Comparison of ENCODE assay signal across 9 mouse cellular contexts in genomic region chr12:87334886-87335285, GRCm38 (mm10). TPM values are rescaled to one million over a fixed set of nuclear protein-coding genes. Genes with fewer than 3 reads are reported as not detected.
A peak's percentile ranks its signal among the peaks of the same experiment; 100 is the strongest.
DNase-seq lines count a peak whose midpoint lies in the region; ATAC-seq and TF ChIP-seq lines count a peak whose summit lies in the region.
"Had no signal": no experiment of that assay in that cellular context is flagged by ENCODE, and none has a peak within 500 bp of the region (broad histone marks: within the 10 kb centered on the region; RNA-seq: fewer than 3 reads in every experiment).

No protein-coding gene starts in this region.

- no peaks in the 10 kb centered on the region for H3K4me1 ChIP-seq in heart, postnatal 0 days (ENCODE audit: control insufficient read depth, insufficient read depth)
- H3K4me1 ChIP-seq in heart, embryonic 12.5 days (replicated peaks) = peaks cover 6% of the 10 kb centered on the region; the same call in 1 of the 2 replicates
- H3K4me1 ChIP-seq in lung, postnatal 0 days (ENCODE audit: insufficient read depth, low read depth, low read length) = no peaks in the 10 kb centered on the region

- no peak overlapping the region for H3K27ac ChIP-seq in heart, postnatal 0 days (ENCODE audit: low read depth)
- no peak overlapping the region for H3K27ac ChIP-seq in heart, embryonic 12.5 days (ENCODE audit: poor library complexity, severe bottlenecking)
- no peak overlapping the region for H3K27ac ChIP-seq in lung, postnatal 0 days (ENCODE audit: low read length)

- 28% methylated on average over 2 of the region's 2 CpGs for WGBS in heart, postnatal 0 days
- 38% methylated on average over 2 of the region's 2 CpGs for WGBS in heart, embryonic 12.5 days
- 32% methylated on average over 2 of the region's 2 CpGs for WGBS in lung, postnatal 0 days

- H3K9ac ChIP-seq in heart, postnatal 0 days (replicated peaks; ENCODE audit: low read depth, low read length) = no peak overlapping the region
- no peak overlapping the region for H3K9ac ChIP-seq in heart, embryonic 12.5 days
- H3K9ac ChIP-seq in lung, postnatal 0 days (replicated peaks; ENCODE audit: low read depth) = no peak overlapping the region

- peak; percentile 16 for DNase-seq in heart, postnatal 0 days (ENCODE audit: low spot score)
- DNase-seq in lung, postnatal 0 days (ENCODE audit: low spot score) = peak; percentile 35
- no peak for DNase-seq in lung, postnatal 14 days
- DNase-seq in ZHBTc4 (ENCODE audit: low read depth, low spot score) = peak; percentile 64
- DNase-seq in naive thymus-derived CD4-positive, alpha-beta T cell, adult 2 months (ENCODE audit: low read depth) = peak; percentile 23
- no peak for DNase-seq in frontal cortex, postnatal 10 days (ENCODE audit: low spot score in 2 of 2)
- DNase-seq: adrenal gland, postnatal 25 days had no signal

- H3K9me3 ChIP-seq in heart, postnatal 0 days (replicated peaks; ENCODE audit: control insufficient read depth, low read length) = no peaks in the 10 kb centered on the region
- no peaks in the 10 kb centered on the region for H3K9me3 ChIP-seq in heart, embryonic 12.5 days (replicated peaks)
- no peaks in the 10 kb centered on the region for H3K9me3 ChIP-seq in lung, postnatal 0 days (ENCODE audit: low read length)

- no peak overlapping the region for H3K4me3 ChIP-seq in heart, postnatal 0 days (ENCODE audit: low read depth, low read length)
- H3K4me3 ChIP-seq in heart, embryonic 12.5 days = no peak overlapping the region
- H3K4me3 ChIP-seq in lung, postnatal 0 days (ENCODE audit: low read depth, low read length) = no peak overlapping the region

- no peak overlapping the region for H3K4me2 ChIP-seq in heart, postnatal 0 days (ENCODE audit: low read depth, low read length)
- H3K4me2 ChIP-seq in heart, embryonic 12.5 days = no peak overlapping the region
- H3K4me2 ChIP-seq in lung, postnatal 0 days (replicated peaks; ENCODE audit: low read depth, low read length) = no peak overlapping the region

- no peak for TF ChIP-seq EP300 in heart, postnatal 0 days (IDR thresholded peaks at IDR 0.05; ENCODE audit: low read depth)
- TF ChIP-seq EP300 in lung, postnatal 0 days (IDR thresholded peaks at IDR 0.05) = no peak

- no peaks in the 10 kb centered on the region for H3K27me3 ChIP-seq in heart, postnatal 0 days (ENCODE audit: control insufficient read depth, insufficient read depth, low read length)
- no peaks in the 10 kb centered on the region for H3K27me3 ChIP-seq in heart, embryonic 12.5 days (replicated peaks)
- no peaks in the 10 kb centered on the region for H3K27me3 ChIP-seq in lung, postnatal 0 days (replicated peaks; ENCODE audit: insufficient read depth, low read length)

- ATAC-seq in heart, postnatal 0 days (ENCODE audit: insufficient read depth, low read depth) = no peak
- no peak for ATAC-seq in heart, embryonic 12.5 days (ENCODE audit: insufficient number of reproducible peaks, low FRiP score)
- ATAC-seq in lung, postnatal 0 days = no peak
- no peak for ATAC-seq in activated CD4-positive, CD25-positive, alpha-beta regulatory T cell, adult 4 months

- TF ChIP-seq CTCF in heart, postnatal 0 days (IDR thresholded peaks at IDR 0.05; ENCODE audit: low read depth) = peak; percentile 66
- TF ChIP-seq CTCF in lung, postnatal 0 days (IDR thresholded peaks at IDR 0.05) = peak; percentile 65

- peaks cover 31% of the 10 kb centered on the region for H3K36me3 ChIP-seq in heart, postnatal 0 days (replicated peaks; ENCODE audit: control insufficient read depth, insufficient read depth, low read length)
- peaks cover 12% of the 10 kb centered on the region; the same call in 1 of the 2 replicates for H3K36me3 ChIP-seq in heart, embryonic 12.5 days
- H3K36me3 ChIP-seq in lung, postnatal 0 days (ENCODE audit: insufficient read depth, low read length) = peaks cover 6% of the 10 kb centered on the region

RNA-seq across cellular contexts. Expression of gene Ism2, which starts 35.4 kb away (rescaled TPM):
- 0.31 TPM in 1 of 2 replicates, not detected in the other for total RNA-seq in heart, postnatal 0 days (2014; rRNA removed; ENCODE audit: low replicate concordance)
- 0.20 and 0.30 TPM in 2 replicates for polyA plus RNA-seq in heart, postnatal 0 days (2015; fragmentation: Nextera tagmentation; extraction: Ambion mirVana)
- polyA plus RNA-seq in heart, embryonic 12.5 days (2016; fragmentation: Nextera tagmentation; extraction: Ambion mirVana) = 0.92 and 1.1 TPM in 2 replicates
- polyA plus RNA-seq in lung, postnatal 0 days (2015; fragmentation: Nextera tagmentation; extraction: Ambion mirVana) = 0.75 and 2.2 TPM in 2 replicates
- not detected for polyA plus RNA-seq in activated CD4-positive, CD25-positive, alpha-beta regulatory T cell, adult 4 months (2017; shearing (Covaris generic))
- total RNA-seq: adrenal gland, postnatal 25 days had no signal

RNA-seq across cellular contexts. Expression of gene Sptlc2, which starts 53.3 kb away (rescaled TPM):
- total RNA-seq in heart, postnatal 0 days (2014; rRNA removed; ENCODE audit: low replicate concordance) = 23.5 and 66.6 TPM in 2 replicates
- 65.1 and 67.0 TPM in 2 replicates for polyA plus RNA-seq in heart, postnatal 0 days (2015; fragmentation: Nextera tagmentation; extraction: Ambion mirVana)
- polyA plus RNA-seq in heart, embryonic 12.5 days (2016; fragmentation: Nextera tagmentation; extraction: Ambion mirVana) = 73.3 and 76.4 TPM in 2 replicates
- polyA plus RNA-seq in lung, postnatal 0 days (2015; fragmentation: Nextera tagmentation; extraction: Ambion mirVana) = 194 and 216 TPM in 2 replicates
- 10 to 100 TPM; 66.1 to 85.8 TPM for polyA plus RNA-seq in activated CD4-positive, CD25-positive, alpha-beta regulatory T cell, adult 4 months (2017; shearing (Covaris generic))

Comparison
In these comparisons a context has a peak if more than half of its experiments do, and no peak if none do; other contexts are left out.
1. DNase-seq: peak in heart, postnatal 0 days (single experiment), lung, postnatal 0 days (single experiment), ZHBTc4 (single experiment) and naive thymus-derived CD4-positive, alpha-beta T cell, adult 2 months (single experiment); none in lung, postnatal 14 days (single experiment) and frontal cortex, postnatal 10 days (0 of 2).